Mouse (Mus musculus): ENCODE measurements at regions not wholly inside any gene's neighbourhood (a gene's known extent, or its start where the extent isn't known, plus 50 kb on each side); places are given as distances from the start of the nearest gene placed in this dataset.

DNA sequence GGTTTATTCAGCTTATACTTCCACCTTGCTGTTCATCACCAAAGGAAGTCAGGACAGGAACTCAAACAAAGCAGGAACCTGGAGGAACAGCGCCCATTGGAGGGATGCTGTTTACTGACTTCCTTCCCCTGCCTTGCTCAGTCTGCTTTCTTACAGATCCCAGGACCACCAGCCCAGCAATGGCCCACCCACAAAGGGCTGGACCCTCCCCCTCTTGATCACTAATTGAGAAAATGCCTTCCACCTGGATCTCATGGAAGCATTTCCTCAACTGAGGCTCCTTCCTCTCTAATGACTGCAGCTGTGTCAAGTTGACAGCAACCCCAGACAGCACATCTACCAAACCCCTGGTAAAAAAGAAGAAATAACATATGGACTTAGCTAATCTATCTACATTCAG is 312.7 kb downstream of the Sox4 start:
- no peak for TF ChIP-seq CHD2 (IDR thresholded peaks at IDR 0.05; ENCODE audit: low read length)
- TF ChIP-seq MYC (IDR thresholded peaks at IDR 0.05; ENCODE audit: low read depth, low read length), result no peak
- TF ChIP-seq MXI1 (IDR thresholded peaks at IDR 0.05; ENCODE audit: low read depth, low read length), result no peak
- TF ChIP-seq POLR2A (IDR thresholded peaks at IDR 0.05; ENCODE audit: control insufficient read depth in 1 of 2, insufficient read depth in 1 of 2, low read depth in 1 of 2, low read length in 2 of 2, poor library complexity in 1 of 2), result no peak
- TF ChIP-seq TAL1 (IDR thresholded peaks at IDR 0.05; ENCODE audit: low read length), result no peak
- no peak for TF ChIP-seq ZKSCAN1 (IDR thresholded peaks at IDR 0.05; ENCODE audit: low read depth, low read length)
- Histone ChIP-seq H3K27ac (ENCODE audit: control insufficient read depth, low read depth, low read length) (no peak overlapping the region), H3K4me3 (ENCODE audit: control insufficient read depth in 1 of 2, insufficient read depth in 1 of 2, low read depth in 2 of 2, low read length in 2 of 2) (no peak overlapping the region), H3K27me3 (ENCODE audit: control insufficient read depth in 1 of 2, insufficient read depth in 2 of 2, low read length in 2 of 2) (no peaks in the 10 kb centered on the region), H3K9ac (ENCODE audit: control insufficient read depth, low read depth, low read length, poor library complexity, severe bottlenecking) (no peak overlapping the region), H3K9me3 (replicated peaks; ENCODE audit: insufficient read depth, low read length) (no peaks in the 10 kb centered on the region), H3K79me2 (ENCODE audit: control insufficient read depth, insufficient read depth, low read length, poor library complexity) (no peaks in the 10 kb centered on the region), H3K4me1 (ENCODE audit: control insufficient read depth in 1 of 2, insufficient read depth in 2 of 2, low read length in 2 of 2) (no peaks in the 10 kb centered on the region), H3K36me3 (ENCODE audit: control insufficient read depth in 1 of 2, insufficient read depth in 2 of 2, low read length in 2 of 2) (no peaks in the 10 kb centered on the region)
- no peak for DNase-seq (ENCODE audit: low read depth, low spot score)

- Histone ChIP-seq H3K27me3 (ENCODE audit: control insufficient read depth in 1 of 2, insufficient read depth in 2 of 2, low read length in 2 of 2) (no peaks in the 10 kb centered on the region), H3K9me3 (replicated peaks; ENCODE audit: insufficient read depth, low read length) (no peaks in the 10 kb centered on the region), H3K9ac (ENCODE audit: control insufficient read depth, low read depth, low read length, poor library complexity, severe bottlenecking) (no peak overlapping the region), H3K36me3 (ENCODE audit: control insufficient read depth in 1 of 2, insufficient read depth in 2 of 2, low read length in 2 of 2) (no peaks in the 10 kb centered on the region), H3K4me1 (ENCODE audit: control insufficient read depth in 1 of 2, insufficient read depth in 2 of 2, low read length in 2 of 2) (no peaks in the 10 kb centered on the region), H3K79me2 (ENCODE audit: control insufficient read depth, insufficient read depth, low read length, poor library complexity) (no peaks in the 10 kb centered on the region), H3K4me3 (ENCODE audit: control insufficient read depth in 1 of 2, insufficient read depth in 1 of 2, low read depth in 2 of 2, low read length in 2 of 2) (no peak overlapping the region), H3K27ac (ENCODE audit: control insufficient read depth, low read depth, low read length) (no peak overlapping the region)
- no peak for TF ChIP-seq POLR2AphosphoS5 (IDR thresholded peaks at IDR 0.05; ENCODE audit: borderline replicate concordance, low read depth, low read length)
- TF ChIP-seq ZC3H11A (IDR thresholded peaks at IDR 0.05; ENCODE audit: low read depth, low read length), result no peak
- TF ChIP-seq CHD1 (IDR thresholded peaks at IDR 0.05; ENCODE audit: low read depth, low read length), result no peak
- no peak for TF ChIP-seq MAFK (IDR thresholded peaks at IDR 0.05; ENCODE audit: borderline replicate concordance, low read depth, low read length)
- no peak for TF ChIP-seq HCFC1 (IDR thresholded peaks at IDR 0.05; ENCODE audit: low read depth, low read length)
- TF ChIP-seq SIN3A (IDR thresholded peaks at IDR 0.05; ENCODE audit: low read length), result no peak
- DNase-seq (ENCODE audit: low read depth, low spot score), result no peak
These were observed 318.1 kb downstream of the Sox4 start for GRCm38 (mm10) chr13:28635230-28635950.

DNA sequence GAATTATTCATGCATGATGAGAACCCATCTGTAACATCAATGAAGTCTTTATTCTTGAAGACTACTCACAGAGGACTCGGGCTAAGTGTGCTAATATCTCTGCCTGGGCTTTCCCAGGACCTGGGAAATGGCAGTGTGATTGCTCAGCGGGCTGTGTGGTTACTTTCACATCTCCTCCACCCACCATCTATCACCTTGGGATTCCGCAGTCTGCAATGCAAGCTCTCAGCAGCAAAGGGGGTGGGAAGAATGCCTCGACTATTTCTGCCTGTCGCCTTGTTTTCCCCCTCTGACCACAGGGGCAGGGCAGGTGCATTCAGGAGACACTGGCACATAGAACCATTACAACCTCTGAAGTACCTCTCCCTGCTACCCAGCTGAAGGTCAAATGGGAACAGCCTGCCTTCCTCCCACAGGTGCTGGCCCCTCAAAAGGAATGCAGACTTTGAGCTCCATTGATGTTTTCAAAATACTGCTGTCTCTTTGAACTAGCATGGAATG is 319.9 kb downstream of the Sox4 start:
- H3K79me2 ChIP-seq (ENCODE audit: control insufficient read depth, insufficient read depth, low read length, poor library complexity), result no peaks in the 10 kb centered on the region
- H3K4me1 ChIP-seq (ENCODE audit: control insufficient read depth in 1 of 2, insufficient read depth in 2 of 2, low read length in 2 of 2), result no peaks in the 10 kb centered on the region
- H3K36me3 ChIP-seq (ENCODE audit: control insufficient read depth in 1 of 2, insufficient read depth in 2 of 2, low read length in 2 of 2), result no peaks in the 10 kb centered on the region
- H3K27ac ChIP-seq (ENCODE audit: control insufficient read depth, low read depth, low read length), result no peak overlapping the region
- H3K27me3 ChIP-seq (ENCODE audit: control insufficient read depth in 1 of 2, insufficient read depth in 2 of 2, low read length in 2 of 2), result no peaks in the 10 kb centered on the region
- H3K4me3 ChIP-seq (ENCODE audit: control insufficient read depth in 1 of 2, insufficient read depth in 1 of 2, low read depth in 2 of 2, low read length in 2 of 2), result no peak overlapping the region
- H3K9ac ChIP-seq (ENCODE audit: control insufficient read depth, low read depth, low read length, poor library complexity, severe bottlenecking), result no peak overlapping the region
- DNase-seq (ENCODE audit: low read depth, low spot score), result no peak
- TF ChIP-seq ELF1 (IDR thresholded peaks at IDR 0.05; ENCODE audit: low read depth, low read length) (no peak), GABPA (IDR thresholded peaks at IDR 0.05; ENCODE audit: low read depth, low read length) (no peak), TAL1 (IDR thresholded peaks at IDR 0.05; ENCODE audit: low read length) (no peak), POLR2A (IDR thresholded peaks at IDR 0.05; ENCODE audit: control insufficient read depth in 1 of 2, insufficient read depth in 1 of 2, low read depth in 1 of 2, low read length in 2 of 2, poor library complexity in 1 of 2) (no peak), USF1 (IDR thresholded peaks at IDR 0.05; ENCODE audit: low read depth, low read length) (no peak), HCFC1 (IDR thresholded peaks at IDR 0.05; ENCODE audit: low read depth, low read length) (no peak), NELFE (IDR thresholded peaks at IDR 0.05; ENCODE audit: low read depth, low read length) (no peak), RAD21 (IDR thresholded peaks at IDR 0.05; ENCODE audit: low read depth, low read length) (no peak), USF2 (IDR thresholded peaks at IDR 0.05; ENCODE audit: borderline replicate concordance in 1 of 2, insufficient read depth in 1 of 2, low read depth in 1 of 2, low read length in 2 of 2) (no peak), MXI1 (IDR thresholded peaks at IDR 0.05; ENCODE audit: low read depth, low read length) (no peak), MYC (IDR thresholded peaks at IDR 0.05; ENCODE audit: low read depth, low read length) (no peak), ETS1 (IDR thresholded peaks at IDR 0.05; ENCODE audit: low read depth, low read length) (no peak)
- H3K9me3 ChIP-seq (replicated peaks; ENCODE audit: insufficient read depth, low read length), result no peaks in the 10 kb centered on the region

Data from MEL (cell line).